Mouse (Mus musculus): ENCODE results near the gene Rcsd1. TPM values are rescaled to one million over a fixed set of nuclear protein-coding genes. Genes with fewer than 3 reads are reported as not detected.
A peak's percentile ranks its signal among the peaks of the same experiment; 100 is the strongest.

Gene Rcsd1
- polyA plus RNA-seq, 1 experiment from 2014 or later, result 34.4 TPM

DNA sequence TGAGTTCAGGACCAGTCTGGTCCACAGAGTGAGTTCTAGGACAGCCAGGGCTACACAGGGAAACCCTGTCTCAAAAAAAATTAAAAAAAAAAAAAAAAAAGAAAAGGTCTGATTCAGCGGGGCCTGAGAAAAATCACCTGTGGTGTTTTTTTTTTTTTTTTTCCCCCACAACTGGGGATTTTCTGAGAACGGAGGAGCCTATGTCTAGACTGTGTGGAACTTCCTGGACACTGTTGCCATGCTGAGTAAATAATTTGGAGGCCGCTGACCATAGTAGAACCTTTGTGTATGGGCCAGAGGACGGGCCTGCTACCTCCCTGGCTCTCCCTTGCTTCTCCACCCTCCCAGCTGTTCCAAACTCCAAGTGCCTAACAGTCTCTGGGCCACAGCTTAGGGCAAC is 40.7 kb downstream of the Rcsd1 start:
- Histone ChIP-seq H3K27ac (no peak overlapping the region), H3K4me3 (ENCODE audit: inconsistent target) (no peak overlapping the region), H3K79me2 (ENCODE audit: inconsistent target) (peaks cover 77% of the 10 kb centered on the region), H3K36me3 (ENCODE audit: inconsistent target) (peaks cover 2% of the 10 kb centered on the region; the same call in 1 of the 2 replicates)
- WGBS (ENCODE audit: missing documents), result 84% methylated on average over 4 of the region's 4 CpGs

DNA sequence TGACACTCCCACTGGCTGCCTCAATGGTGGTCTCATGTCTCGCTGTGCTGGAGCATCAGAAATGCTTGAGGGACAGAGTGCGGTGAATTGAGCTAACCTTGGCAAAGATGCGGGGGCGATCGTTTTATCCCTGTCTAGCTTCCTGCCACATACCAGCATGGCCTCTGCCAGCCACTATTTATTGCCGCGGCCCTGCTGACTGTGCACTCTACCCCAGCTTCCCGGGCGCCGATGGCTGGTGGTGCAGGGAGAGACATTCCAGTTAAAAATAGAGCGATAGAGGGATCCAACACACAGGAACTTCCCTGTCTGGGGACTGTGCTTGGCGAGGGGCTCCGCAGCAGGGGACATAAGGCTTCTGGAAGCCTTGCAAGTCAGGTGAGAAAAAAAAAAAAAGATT is 42.2 kb downstream of the Rcsd1 start:
- 72% methylated on average over 13 of the region's 13 CpGs for WGBS (ENCODE audit: missing documents)
- no peak overlapping the region for H3K4me3 ChIP-seq (ENCODE audit: inconsistent target)
- peaks cover 11% of the 10 kb centered on the region; the same call in 1 of the 2 replicates for H3K36me3 ChIP-seq (ENCODE audit: inconsistent target)
- H3K79me2 ChIP-seq (ENCODE audit: inconsistent target), result peaks cover 63% of the 10 kb centered on the region
- H3K27ac ChIP-seq, result peak overlapping the region; percentile 34; the same call in 1 of the 2 replicates

DNA sequence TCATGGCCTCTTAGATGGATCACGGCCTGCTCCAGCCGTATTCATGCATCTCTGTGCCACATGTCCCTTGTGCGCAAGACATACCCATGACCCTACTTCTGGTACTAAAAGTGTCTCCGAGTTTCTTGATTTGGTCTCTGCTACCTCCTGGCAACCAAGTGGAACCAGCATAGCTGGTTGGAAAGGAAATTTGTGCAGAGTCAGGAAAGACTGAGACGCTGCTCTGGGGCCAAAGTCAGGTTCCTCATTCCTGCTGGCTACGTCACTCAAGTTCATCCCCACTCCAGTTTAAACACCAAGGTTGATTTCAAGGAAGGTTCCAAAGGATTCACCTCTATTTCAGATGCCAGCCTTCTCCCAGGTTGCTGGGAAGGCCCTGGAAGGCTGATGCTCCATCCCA is 42.6 kb downstream of the Rcsd1 start:
- Histone ChIP-seq H3K27ac (peak overlapping the region; percentile 34; the same call in 1 of the 2 replicates), H3K36me3 (ENCODE audit: inconsistent target) (peaks cover 11% of the 10 kb centered on the region; the same call in 1 of the 2 replicates), H3K79me2 (ENCODE audit: inconsistent target) (peaks cover 59% of the 10 kb centered on the region), H3K4me3 (ENCODE audit: inconsistent target) (no peak overlapping the region)
- 50% methylated on average over 6 of the region's 6 CpGs for WGBS (ENCODE audit: missing documents)

DNA sequence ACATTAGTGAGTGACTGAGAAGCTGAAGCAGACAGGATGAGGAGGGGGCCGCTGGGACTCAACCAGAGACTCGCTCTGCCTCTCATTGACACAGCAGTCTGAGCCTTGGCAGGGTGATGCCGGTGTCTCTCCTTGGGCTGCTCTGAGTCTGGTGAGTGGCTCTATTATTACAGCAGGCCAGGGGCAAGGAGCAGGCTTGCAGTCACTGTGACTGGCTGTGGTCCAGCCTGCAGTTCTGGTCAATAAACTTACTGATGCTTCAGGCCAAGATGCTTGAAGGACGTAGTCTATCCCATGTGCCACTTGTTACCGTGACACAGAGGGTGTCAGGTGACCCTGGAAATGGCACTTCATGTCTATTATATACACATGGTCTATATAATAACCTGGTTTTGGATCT is 43.8 kb downstream of the Rcsd1 start:
- 96% methylated on average over 5 of the region's 5 CpGs for WGBS (ENCODE audit: missing documents)
- peaks cover 11% of the 10 kb centered on the region; the same call in 1 of the 2 replicates for H3K36me3 ChIP-seq (ENCODE audit: inconsistent target)

DNA sequence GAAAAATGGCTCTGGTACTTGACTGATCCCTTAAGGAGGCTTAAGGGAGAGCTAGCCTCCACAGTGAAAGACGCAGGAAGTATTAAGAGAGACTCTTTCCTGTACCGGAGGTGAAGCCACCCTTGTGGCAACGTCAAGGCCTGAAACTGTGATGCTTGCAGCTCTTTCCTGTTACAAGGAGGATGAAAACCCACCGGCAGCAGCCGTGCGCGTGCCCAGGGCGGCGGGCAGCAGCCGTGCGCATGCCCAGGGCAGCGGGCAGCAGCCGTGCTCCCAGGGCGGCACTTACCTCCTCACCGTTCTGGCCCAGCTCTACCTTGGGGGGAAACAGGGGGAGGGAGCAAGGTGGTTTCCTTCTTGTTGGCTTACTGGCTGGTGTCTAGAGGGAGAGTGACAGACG is 46.3 kb downstream of the Rcsd1 start:
- WGBS (ENCODE audit: missing documents), result 88% methylated on average over 16 of the region's 16 CpGs
- Histone ChIP-seq H3K27ac (no peak overlapping the region), H3K4me3 (ENCODE audit: inconsistent target) (no peak overlapping the region), H3K36me3 (ENCODE audit: inconsistent target) (peaks cover 13% of the 10 kb centered on the region; the same call in 1 of the 2 replicates), H3K79me2 (ENCODE audit: inconsistent target) (peaks cover 24% of the 10 kb centered on the region; the same call in 1 of the 2 replicates)

More for the DNA sequence above, 43.8 kb downstream of the Rcsd1 start:
- no peak overlapping the region for H3K4me3 ChIP-seq (ENCODE audit: inconsistent target)
- no peak overlapping the region for H3K27ac ChIP-seq
- peaks cover 47% of the 10 kb centered on the region; the same call in 1 of the 2 replicates for H3K79me2 ChIP-seq (ENCODE audit: inconsistent target)

DNA sequence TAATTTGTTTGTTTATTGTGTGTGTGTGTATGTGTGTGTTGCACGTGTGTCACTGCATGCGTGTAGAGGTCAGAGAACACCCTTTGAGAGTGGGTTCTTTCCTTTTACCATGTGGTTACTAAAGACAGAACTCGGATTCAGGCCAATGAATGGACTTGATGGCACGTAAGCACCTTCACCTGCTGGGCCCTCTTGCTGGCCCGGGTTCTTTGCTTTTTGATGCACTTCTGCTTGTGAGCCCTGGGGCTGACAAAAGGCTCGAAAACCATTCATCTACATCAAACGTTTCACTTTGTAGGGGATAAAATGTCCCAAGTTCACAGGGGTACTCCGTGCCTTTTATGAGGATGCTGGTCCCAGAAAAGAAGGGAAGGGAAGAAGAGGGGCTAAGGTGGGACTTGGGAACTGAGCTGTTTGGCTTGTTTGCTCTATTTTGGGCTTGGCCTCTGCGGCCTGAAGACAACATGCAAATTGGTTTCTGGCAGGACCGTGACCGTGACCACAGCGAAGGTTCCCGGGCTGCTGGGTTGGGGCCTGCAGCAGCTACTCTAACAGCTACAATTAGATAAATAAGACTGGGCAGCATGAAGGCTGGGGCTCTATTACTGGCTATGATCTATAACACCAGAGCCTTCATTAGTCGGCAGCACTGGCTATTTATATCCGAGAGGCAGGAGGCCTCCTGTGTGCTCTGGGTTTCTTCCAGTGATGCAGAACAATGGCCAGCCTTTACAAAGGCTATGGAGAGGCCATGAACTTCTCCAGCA is 46.9 kb downstream of the Rcsd1 start:
- Histone ChIP-seq H3K79me2 (ENCODE audit: inconsistent target) (peaks cover 17% of the 10 kb centered on the region; the same call in 1 of the 2 replicates), H3K36me3 (ENCODE audit: inconsistent target) (peaks cover 19% of the 10 kb centered on the region), H3K27ac (no peak overlapping the region), H3K4me3 (ENCODE audit: inconsistent target) (no peak overlapping the region)
- WGBS (ENCODE audit: missing documents), result 89% methylated on average over 15 of the region's 15 CpGs

DNA sequence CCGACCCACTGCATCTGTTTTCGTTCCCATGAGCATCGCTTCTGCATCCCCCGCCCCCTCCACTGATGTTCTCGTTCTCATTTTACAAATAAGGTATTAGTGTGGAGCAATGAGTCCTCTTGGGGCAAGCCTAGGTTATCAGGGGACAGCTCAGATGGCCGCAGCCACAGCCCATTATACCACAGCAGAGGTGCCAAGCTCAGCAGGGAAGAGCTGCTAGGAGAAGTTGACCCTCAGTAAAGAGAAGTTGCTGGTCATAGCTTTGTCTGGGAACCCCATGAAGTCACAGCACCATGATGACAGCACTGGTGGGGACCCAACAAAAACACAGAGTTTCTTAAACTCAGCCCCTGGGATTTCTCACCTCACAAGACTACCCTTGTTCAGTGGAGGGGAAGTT is 47.8 kb downstream of the Rcsd1 start:
- no peak overlapping the region for H3K27ac ChIP-seq
- H3K36me3 ChIP-seq (ENCODE audit: inconsistent target), result peaks cover 24% of the 10 kb centered on the region
- no peak overlapping the region for H3K4me3 ChIP-seq (ENCODE audit: inconsistent target)
- peaks cover 13% of the 10 kb centered on the region; the same call in 1 of the 2 replicates for H3K79me2 ChIP-seq (ENCODE audit: inconsistent target)
- WGBS (ENCODE audit: missing documents), result 97% methylated on average over 6 of the region's 6 CpGs

DNA sequence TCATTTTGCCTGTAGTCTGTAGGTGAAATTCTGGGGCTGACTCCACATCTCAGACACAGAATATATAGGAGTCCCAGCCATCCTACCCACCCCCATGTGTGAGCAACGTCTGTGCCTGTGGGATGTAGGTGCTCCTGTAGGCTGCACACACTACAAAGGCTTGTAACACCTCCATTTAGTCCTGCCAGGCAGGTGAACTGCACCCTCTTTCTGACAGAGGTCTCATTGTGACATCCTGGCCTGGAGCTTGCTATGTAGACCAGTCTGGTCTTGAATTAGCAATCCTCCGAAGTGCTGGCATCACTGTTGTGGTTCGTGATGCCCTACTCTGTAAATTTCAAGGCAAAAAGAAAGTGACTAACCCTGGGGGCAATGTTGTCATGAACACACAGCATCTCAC is 48.4 kb downstream of the Rcsd1 start:
- H3K4me3 ChIP-seq (ENCODE audit: inconsistent target), result no peak overlapping the region
- peaks cover 9% of the 10 kb centered on the region; the same call in 1 of the 2 replicates for H3K79me2 ChIP-seq (ENCODE audit: inconsistent target)
- peaks cover 24% of the 10 kb centered on the region for H3K36me3 ChIP-seq (ENCODE audit: inconsistent target)
- WGBS (ENCODE audit: missing documents), result 76% methylated on average over 3 of the region's 3 CpGs
- no peak overlapping the region for H3K27ac ChIP-seq

DNA sequence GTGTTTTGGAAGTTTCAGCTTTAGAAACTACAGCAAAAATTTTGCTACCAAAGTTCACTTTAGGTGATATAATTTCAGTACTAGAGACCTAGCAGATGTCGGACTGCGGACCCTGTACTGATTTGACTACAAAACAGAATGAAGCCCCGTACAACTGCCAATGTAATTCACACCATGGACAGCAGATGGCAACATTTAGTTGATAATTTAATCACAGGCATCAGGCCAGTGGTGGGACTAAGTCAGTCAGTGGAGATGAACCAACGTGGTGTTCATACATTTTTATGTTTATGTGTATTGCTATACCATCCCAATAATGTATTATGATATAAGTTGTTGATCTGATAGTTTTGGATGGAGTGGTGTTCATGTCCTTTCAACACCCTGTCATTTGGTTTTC is 48.8 kb downstream of the Rcsd1 start:
- H3K36me3 ChIP-seq (ENCODE audit: inconsistent target), result peaks cover 25% of the 10 kb centered on the region
- no peak overlapping the region for H3K4me3 ChIP-seq (ENCODE audit: inconsistent target)
- H3K27ac ChIP-seq, result no peak overlapping the region
- 61% methylated on average over 4 of the region's 4 CpGs for WGBS (ENCODE audit: missing documents)
- peaks cover 5% of the 10 kb centered on the region; the same call in 1 of the 2 replicates for H3K79me2 ChIP-seq (ENCODE audit: inconsistent target)

DNA sequence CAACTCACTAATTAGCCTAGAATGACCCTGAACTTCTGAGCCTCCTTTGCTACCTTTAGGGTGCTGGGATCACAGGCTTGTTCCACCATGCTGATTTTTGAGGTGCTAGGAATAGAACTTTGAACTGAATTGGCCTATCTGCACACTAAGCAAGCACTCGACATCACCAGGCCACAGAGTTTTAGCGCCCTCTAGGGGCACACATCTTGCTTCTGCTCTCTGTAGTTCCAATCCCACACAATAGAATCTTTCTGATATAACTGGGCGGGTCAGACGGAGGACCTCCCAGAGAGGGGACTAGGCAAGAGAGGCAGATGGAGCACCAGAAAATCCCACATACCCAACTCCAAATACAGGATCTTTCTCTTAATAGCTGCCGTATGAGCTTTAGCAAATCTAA is 51.0 kb downstream of the Rcsd1 start:
- H3K79me2 ChIP-seq (ENCODE audit: inconsistent target), result no peaks in the 10 kb centered on the region
- H3K27ac ChIP-seq, result no peak overlapping the region
- WGBS (ENCODE audit: missing documents), result 58% methylated on average over 5 of the region's 5 CpGs
- no peak overlapping the region for H3K4me3 ChIP-seq (ENCODE audit: inconsistent target)
- H3K36me3 ChIP-seq (ENCODE audit: inconsistent target), result peaks cover 34% of the 10 kb centered on the region

DNA sequence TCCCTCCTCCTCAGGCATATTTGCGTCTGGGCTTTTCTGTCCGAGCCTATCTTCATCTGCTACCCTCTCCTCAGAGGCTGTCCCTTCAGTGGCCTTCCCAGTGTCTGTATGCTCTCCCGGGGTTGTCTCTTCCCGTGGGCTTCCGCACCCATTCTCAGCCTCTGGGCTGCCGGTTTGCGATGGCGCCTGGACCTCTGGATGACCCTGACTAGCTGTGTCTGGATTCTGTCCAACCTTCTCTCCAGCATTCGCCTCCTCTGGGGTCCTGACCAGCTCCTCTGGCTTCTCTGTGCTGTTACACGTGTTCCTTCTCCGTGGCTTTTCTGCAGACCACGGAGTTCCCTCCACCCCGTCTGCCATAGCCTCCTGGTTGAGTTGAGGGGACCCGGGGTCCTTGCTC is 54.1 kb downstream of the Rcsd1 start:
- Histone ChIP-seq H3K79me2 (ENCODE audit: inconsistent target) (no peaks in the 10 kb centered on the region), H3K4me3 (ENCODE audit: inconsistent target) (no peak overlapping the region), H3K27ac (no peak overlapping the region), H3K36me3 (ENCODE audit: inconsistent target) (peaks cover 27% of the 10 kb centered on the region)
- 87% methylated on average over 12 of the region's 14 CpGs for WGBS (ENCODE audit: missing documents)

DNA sequence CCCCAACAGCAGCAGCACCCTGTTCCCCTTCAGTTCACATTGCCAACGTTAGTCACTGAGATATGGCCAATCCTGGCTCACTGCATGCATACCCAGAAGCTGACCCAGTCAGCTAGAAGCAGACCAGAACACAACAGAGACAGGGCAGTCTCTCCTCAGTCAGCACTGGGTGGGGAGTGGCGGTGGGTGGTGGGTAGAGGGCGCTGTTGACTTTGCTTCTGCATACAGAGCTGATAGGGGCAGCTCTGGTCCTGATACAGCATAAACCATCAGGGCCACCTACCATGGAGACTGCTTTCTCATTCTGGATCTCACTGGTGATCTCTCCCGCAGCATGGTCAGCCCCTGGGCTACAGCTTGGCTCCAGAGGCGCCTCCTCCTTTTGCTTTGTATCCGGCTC is 54.5 kb downstream of the Rcsd1 start:
- Histone ChIP-seq H3K27ac (no peak overlapping the region), H3K36me3 (ENCODE audit: inconsistent target) (peaks cover 31% of the 10 kb centered on the region), H3K4me3 (ENCODE audit: inconsistent target) (no peak overlapping the region), H3K79me2 (ENCODE audit: inconsistent target) (no peaks in the 10 kb centered on the region)
- 81% methylated on average over 6 of the region's 6 CpGs for WGBS (ENCODE audit: missing documents)

DNA sequence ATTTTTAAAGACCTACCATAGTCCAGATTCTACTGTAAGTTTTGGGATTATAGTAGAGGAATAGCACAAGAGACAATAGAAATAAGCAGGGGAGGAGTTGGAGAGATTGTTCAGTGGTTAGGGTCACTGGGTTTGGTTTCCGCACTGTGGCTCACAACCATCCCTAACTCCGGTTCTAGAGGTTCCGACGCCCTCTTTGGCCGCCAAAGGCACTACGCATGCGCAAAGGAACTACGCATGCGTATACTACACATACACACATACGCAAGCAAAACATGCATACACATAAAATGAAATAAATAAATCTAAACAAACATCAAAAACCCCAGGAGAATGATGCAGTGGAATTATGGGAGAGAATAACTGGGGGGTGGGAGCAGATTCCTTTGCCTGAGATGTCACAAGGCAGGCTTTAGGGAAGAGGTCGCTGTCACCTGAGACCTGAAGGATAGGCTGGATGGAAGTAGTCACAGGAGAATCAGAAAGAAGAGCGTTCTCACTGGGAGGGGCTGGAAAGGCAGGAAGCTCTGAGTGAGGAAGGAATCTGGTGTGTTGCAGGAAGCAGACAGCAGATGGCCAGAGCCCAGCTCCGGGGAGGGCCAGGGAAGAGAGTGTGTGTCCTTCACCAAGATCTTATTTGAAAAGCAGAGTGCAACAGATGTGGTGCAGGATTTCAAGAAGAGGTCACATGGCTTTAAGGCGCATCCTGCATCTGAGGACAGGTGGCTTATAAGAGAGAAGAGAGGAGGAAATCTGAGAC is 56.3 kb downstream of the Rcsd1 start:
- Histone ChIP-seq H3K36me3 (ENCODE audit: inconsistent target) (peaks cover 37% of the 10 kb centered on the region), H3K4me3 (ENCODE audit: inconsistent target) (no peak overlapping the region), H3K27ac (no peak overlapping the region), H3K79me2 (ENCODE audit: inconsistent target) (no peaks in the 10 kb centered on the region)
- WGBS (ENCODE audit: missing documents), result 85% methylated on average over 13 of the region's 14 CpGs

DNA sequence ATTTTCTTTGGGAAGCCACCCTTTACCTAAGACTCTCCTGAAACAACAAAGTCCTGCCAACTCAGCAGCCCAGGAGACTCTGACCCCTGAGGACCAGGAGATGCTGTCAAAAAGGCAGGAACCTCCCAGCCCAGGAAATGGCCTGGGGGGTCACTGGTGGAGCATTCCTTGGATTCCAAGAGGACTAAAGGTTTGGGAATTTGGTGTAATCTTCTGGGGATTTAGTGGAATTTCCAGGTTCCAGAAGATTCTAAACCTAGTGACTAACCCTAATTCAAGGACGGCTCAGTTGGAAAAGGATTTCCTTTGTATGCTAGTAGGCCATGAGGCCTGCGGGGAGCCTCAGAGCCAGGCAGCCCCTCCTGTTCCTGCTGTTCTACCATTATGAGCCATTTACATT is 57.0 kb downstream of the Rcsd1 start:
- Histone ChIP-seq H3K79me2 (ENCODE audit: inconsistent target) (no peaks in the 10 kb centered on the region), H3K4me3 (ENCODE audit: inconsistent target) (no peak overlapping the region), H3K36me3 (ENCODE audit: inconsistent target) (peaks cover 29% of the 10 kb centered on the region), H3K27ac (no peak overlapping the region)
- 96% methylated on average over 2 of the region's 2 CpGs for WGBS (ENCODE audit: missing documents)

DNA sequence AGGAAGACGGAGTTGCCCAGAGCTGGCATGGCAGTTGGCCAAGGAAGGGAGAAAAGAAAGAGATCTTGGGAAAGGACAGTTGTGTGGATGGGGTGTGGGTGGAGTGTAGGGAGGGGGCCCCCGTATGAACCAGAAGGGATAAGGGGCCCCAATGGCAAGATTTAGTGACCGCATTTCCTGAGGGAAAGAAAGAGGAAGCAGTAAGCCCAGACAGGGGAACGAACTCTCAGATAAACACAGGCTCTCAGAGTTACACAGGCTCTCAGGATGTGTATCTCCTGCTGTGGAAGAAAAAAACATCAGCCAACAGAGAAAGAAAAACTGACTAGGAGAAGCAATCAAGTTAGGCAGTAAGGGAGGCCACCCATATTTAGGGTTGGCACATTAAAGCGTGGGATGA is 58.4 kb downstream of the Rcsd1 start:
- Histone ChIP-seq H3K36me3 (ENCODE audit: inconsistent target) (peaks cover 25% of the 10 kb centered on the region), H3K27ac (peak overlapping the region; percentile 47), H3K4me3 (ENCODE audit: inconsistent target) (no peak overlapping the region), H3K79me2 (ENCODE audit: inconsistent target) (no peaks in the 10 kb centered on the region)
- 6% methylated on average over 5 of the region's 5 CpGs for WGBS (ENCODE audit: missing documents)

Measured in macrophage (primary cell).